Mouse (Mus musculus) limb, embryonic 11.5 days (tissue): ENCODE measurements at regions not wholly inside any gene's neighbourhood (a gene's known extent, or its start where the extent isn't known, plus 50 kb on each side); places are given as distances from the start of the nearest gene placed in this dataset.
"Not testable (repeated sequence)": the region's sequence is repeated elsewhere in the genome, so short reads cannot be mapped to it uniquely, and the experiment has no call there.

Experiments used
- ATAC-seq: fragments of 200-750 bp; cut with Nextera tagmentation; 2 replicates; pipeline ENCODE4 v1.8.0; 2017; ENCODE audit warnings: low read depth; ENCODE audit not compliant: insufficient number of reproducible peaks, low FRiP score, low TSS enrichment
- DNase-seq: peaks from one replicate; pipeline ENCODE4 v3.0.0-alpha.2; 2015; ENCODE audit warnings: low spot score
- H3K27ac ChIP-seq: fragments of 300-500 bp; sonication (generic); replicated peaks from 2 replicates; pipeline ENCODE4 v1.5.1; 2014; ENCODE audit warnings: low read depth, mild to moderate bottlenecking, low read length
- H3K27me3 ChIP-seq: fragments of 300-500 bp; sonication (generic); 2 replicates; pipeline ENCODE4 v1.6.1; 2014; ENCODE audit warnings: mild to moderate bottlenecking, low read length, mixed read lengths; ENCODE audit not compliant: control insufficient read depth, insufficient read depth
- H3K36me3 ChIP-seq: fragments of 300-500 bp; sonication (generic); 2 replicates; pipeline ENCODE4 v1.6.1; 2014; ENCODE audit warnings: mild to moderate bottlenecking, low read length, moderate library complexity, mixed read lengths; ENCODE audit not compliant: control insufficient read depth, insufficient read depth
- H3K4me1 ChIP-seq: fragments of 300-500 bp; sonication (generic); 2 replicates; pipeline ENCODE4 v1.6.1; 2014; ENCODE audit warnings: low read length, mixed read lengths; ENCODE audit not compliant: control insufficient read depth, insufficient read depth
- H3K4me2 ChIP-seq: fragments of 300-500 bp; sonication (generic); 2 replicates; pipeline ENCODE4 v1.6.1; 2014; ENCODE audit warnings: low read depth, mild to moderate bottlenecking, moderate library complexity; ENCODE audit not compliant: severe bottlenecking
- H3K4me3 ChIP-seq: fragments of 300-500 bp; sonication (generic); 2 replicates; pipeline ENCODE4 v1.5.1; 2014; ENCODE audit warnings: low read depth, low read length
- H3K9ac ChIP-seq: fragments of 300-500 bp; sonication (generic); 2 replicates; pipeline ENCODE4 v1.6.1; 2014; ENCODE audit warnings: mild to moderate bottlenecking, low read length
- H3K9me3 ChIP-seq: fragments of 300-500 bp; sonication (generic); 2 replicates; pipeline ENCODE4 v1.6.1; 2016; ENCODE audit warnings: low read length; ENCODE audit not compliant: control insufficient read depth
- WGBS: fragments of 180-500 bp; shearing (Covaris S2); extraction: QIAGEN DNeasy Blood & Tissue Kit; methylation state at CpG from one replicate; pipeline ENCODE4 v1.1.7; 2014; 5-methylcytosine and 5-hydroxymethylcytosine counted together

GRCm38 (mm10) chr1:152231717-152232202 is 141.8 kb upstream of the 1700025G04Rik start:
- H3K4me2 ChIP-seq, result no peak overlapping the region
- no peak overlapping the region for H3K9ac ChIP-seq
- no peaks in the 10 kb centered on the region for H3K36me3 ChIP-seq
- 81% methylated on average over 11 of the region's 11 CpGs for WGBS
- H3K27me3 ChIP-seq, result no peaks in the 10 kb centered on the region
- no peaks in the 10 kb centered on the region for H3K4me1 ChIP-seq
- no peak overlapping the region for H3K27ac ChIP-seq
- no peak for ATAC-seq
- DNase-seq, result no peak
- H3K4me3 ChIP-seq, result no peak overlapping the region
- H3K9me3 ChIP-seq, result no peaks in the 10 kb centered on the region

- 87% methylated on average over 2 of the region's 2 CpGs for WGBS
- H3K4me3 ChIP-seq, result no peak overlapping the region
- DNase-seq (peak; percentile 12), ATAC-seq (no peak)
- H3K27ac ChIP-seq, result no peak overlapping the region
- H3K9me3 ChIP-seq, result no peaks in the 10 kb centered on the region
- H3K36me3 ChIP-seq, result no peaks in the 10 kb centered on the region
- no peak overlapping the region for H3K9ac ChIP-seq
- H3K4me1 ChIP-seq, result no peaks in the 10 kb centered on the region
- H3K4me2 ChIP-seq, result no peak overlapping the region
- H3K27me3 ChIP-seq, result no peaks in the 10 kb centered on the region
Measured at GRCm38 (mm10) chr1:152229709-152230108, 139.8 kb upstream of the 1700025G04Rik start.

- H3K9me3 ChIP-seq, result no peaks in the 10 kb centered on the region
- no peaks in the 10 kb centered on the region for H3K36me3 ChIP-seq
- H3K4me3 ChIP-seq, result no peak overlapping the region
- no peak for ATAC-seq
- H3K4me1 ChIP-seq, result no peaks in the 10 kb centered on the region
- H3K27me3 ChIP-seq, result no peaks in the 10 kb centered on the region
- 95% methylated on average over 3 of the region's 3 CpGs for WGBS
- DNase-seq, result peak; percentile 0
- H3K4me2 ChIP-seq, result no peak overlapping the region
- no peak overlapping the region for H3K27ac ChIP-seq
- no peak overlapping the region for H3K9ac ChIP-seq
Measured at GRCm38 (mm10) chr1:152226049-152226448, 136.1 kb upstream of the 1700025G04Rik start.

- no peaks in the 10 kb centered on the region for H3K4me1 ChIP-seq
- DNase-seq (no peak), ATAC-seq (no peak)
- no peaks in the 10 kb centered on the region for H3K9me3 ChIP-seq
- WGBS, result 89% methylated on average over 1 of the region's 1 CpGs
- H3K4me3 ChIP-seq, result no peak overlapping the region
- H3K36me3 ChIP-seq, result no peaks in the 10 kb centered on the region
- no peaks in the 10 kb centered on the region for H3K27me3 ChIP-seq
- H3K27ac ChIP-seq, result no peak overlapping the region
- H3K9ac ChIP-seq, result no peak overlapping the region
- H3K4me2 ChIP-seq, result no peak overlapping the region
Measured at GRCm38 (mm10) chr1:152223666-152224065, 133.7 kb upstream of the 1700025G04Rik start.

GRCm38 (mm10) chr1:152220804-152221565 is 131.1 kb upstream of the 1700025G04Rik start:
- H3K9ac ChIP-seq, result no peak overlapping the region
- H3K4me2 ChIP-seq, result no peak overlapping the region
- no peak for ATAC-seq
- H3K27ac ChIP-seq, result no peak overlapping the region
- H3K36me3 ChIP-seq, result no peaks in the 10 kb centered on the region
- H3K9me3 ChIP-seq, result no peaks in the 10 kb centered on the region
- H3K4me3 ChIP-seq, result no peak overlapping the region
- WGBS, result 87% methylated on average over 14 of the region's 14 CpGs
- no peaks in the 10 kb centered on the region for H3K27me3 ChIP-seq
- DNase-seq, result no peak
- no peaks in the 10 kb centered on the region for H3K4me1 ChIP-seq

- H3K4me2 ChIP-seq, ATAC-seq, DNase-seq, H3K4me3 ChIP-seq, H3K9ac ChIP-seq, H3K27me3 ChIP-seq, H3K27ac ChIP-seq, H3K36me3 ChIP-seq, H3K4me1 ChIP-seq, H3K9me3 ChIP-seq: not testable (repeated sequence)
- 69% methylated on average over 5 of the region's 5 CpGs for WGBS
Measured at GRCm38 (mm10) chr1:152219752-152220151, 129.8 kb upstream of the 1700025G04Rik start.

GRCm38 (mm10) chr1:152217404-152217803 is 127.5 kb upstream of the 1700025G04Rik start:
- no peak for DNase-seq
- WGBS, result 83% methylated on average over 4 of the region's 4 CpGs

GRCm38 (mm10) chr1:152214376-152214775 is 124.5 kb upstream of the 1700025G04Rik start:
- ATAC-seq, result no peak
- H3K27ac ChIP-seq, result no peak overlapping the region
- 81% methylated on average over 2 of the region's 2 CpGs for WGBS
- no peaks in the 10 kb centered on the region for H3K9me3 ChIP-seq
- H3K4me1 ChIP-seq, result no peaks in the 10 kb centered on the region
- no peaks in the 10 kb centered on the region for H3K27me3 ChIP-seq
- no peak overlapping the region for H3K4me3 ChIP-seq
- H3K36me3 ChIP-seq, result no peaks in the 10 kb centered on the region
- H3K4me2 ChIP-seq, result no peak overlapping the region
- no peak overlapping the region for H3K9ac ChIP-seq
- no peak for DNase-seq

More at GRCm38 (mm10) chr1:152217404-152217803, 127.5 kb upstream of the 1700025G04Rik start:
- H3K9ac ChIP-seq, result no peak overlapping the region
- no peaks in the 10 kb centered on the region for H3K27me3 ChIP-seq
- H3K9me3 ChIP-seq, result no peaks in the 10 kb centered on the region
- H3K27ac ChIP-seq, result no peak overlapping the region
- no peak overlapping the region for H3K4me2 ChIP-seq
- no peak for ATAC-seq
- no peaks in the 10 kb centered on the region for H3K36me3 ChIP-seq
- H3K4me1 ChIP-seq, result no peaks in the 10 kb centered on the region
- no peak overlapping the region for H3K4me3 ChIP-seq
